Mouse (Mus musculus): ENCODE data around the gene Ldha.
"Not testable (repeated sequence)": the region's sequence is repeated elsewhere in the genome, so short reads cannot be mapped to it uniquely, and the experiment has no call there.

Gene Ldha

GRCm38 (mm10) chr7:46840787-46841525 lies at the start of gene Ldha:
TSS of gene Ldha (plus strand) at chr7:46841475.
- DNase-seq = no peak

- DNase-seq = no peak
These were observed 47.4 kb upstream of the Ldha start for GRCm38 (mm10) chr7:46793871-46794270.

GRCm38 (mm10) chr7:46795287-46796205 lies 45.7 kb upstream of the Ldha start, which contains the start of the genes Hps5 and Gtf2h1:
TSS of gene Hps5 (minus strand) at chr7:46796064.
TSS of gene Gtf2h1 (plus strand) at chr7:46796103.
- peak; percentile 96 for DNase-seq

GRCm38 (mm10) chr7:46796206-46796679 lies 45.0 kb upstream of the Ldha start:
- DNase-seq = no peak

GRCm38 (mm10) chr7:46796779-46797178 lies 44.5 kb upstream of the Ldha start:
- no peak for DNase-seq

- no peak for DNase-seq
These were observed 30.9 kb upstream of the Ldha start for GRCm38 (mm10) chr7:46810325-46810724.

- no peak for DNase-seq
These were observed 27.3 kb upstream of the Ldha start for GRCm38 (mm10) chr7:46814012-46814411.

- DNase-seq = not testable (repeated sequence)
These were observed 20.2 kb upstream of the Ldha start for GRCm38 (mm10) chr7:46820876-46821632.

GRCm38 (mm10) chr7:46827046-46827802 lies 14.1 kb upstream of the Ldha start:
- no peak for DNase-seq

- no peak for DNase-seq
These were observed 13.5 kb upstream of the Ldha start for GRCm38 (mm10) chr7:46827803-46828184.

GRCm38 (mm10) chr7:46829911-46830310 lies 11.4 kb upstream of the Ldha start:
- no peak for DNase-seq

- DNase-seq = no peak
These were observed 10.3 kb upstream of the Ldha start for GRCm38 (mm10) chr7:46830799-46831590.

GRCm38 (mm10) chr7:46831693-46832092 lies 9.6 kb upstream of the Ldha start:
- DNase-seq = no peak

GRCm38 (mm10) chr7:46832112-46832810 lies 9.0 kb upstream of the Ldha start:
- DNase-seq = not testable (repeated sequence)

GRCm38 (mm10) chr7:46833266-46833665 lies 8.0 kb upstream of the Ldha start:
- DNase-seq = no peak

- DNase-seq = no peak
These were observed 7.5 kb upstream of the Ldha start for GRCm38 (mm10) chr7:46833670-46834255.

GRCm38 (mm10) chr7:46834994-46835610 lies 6.2 kb upstream of the Ldha start:
- DNase-seq = no peak

- DNase-seq = no peak
These were observed 4.9 kb upstream of the Ldha start for GRCm38 (mm10) chr7:46836357-46836756.

- no peak for DNase-seq
These were observed 4.2 kb upstream of the Ldha start for GRCm38 (mm10) chr7:46837073-46837472.
